Mouse (Mus musculus) neural tube, embryonic 13.5 days (tissue): ENCODE data around the gene Eef1akmt2. TPM values are rescaled to one million over a fixed set of nuclear protein-coding genes. Genes with fewer than 3 reads are reported as not detected.

Source experiments
- ATAC-seq: fragments of 200-750 bp; cut with Nextera tagmentation; 2 replicates; pipeline ENCODE4 v1.8.0; 2017; ENCODE audit warnings: low read depth, mild to moderate bottlenecking, moderate TSS enrichment, moderate library complexity
- H3K27ac ChIP-seq: fragments of 300-500 bp; sonication (generic); replicated peaks from 2 replicates; pipeline ENCODE4 v1.5.1; 2015; ENCODE audit warnings: moderate library complexity, mild to moderate bottlenecking, inconsistent platforms
- H3K27me3 ChIP-seq: fragments of 300-500 bp; sonication (generic); 2 replicates; pipeline ENCODE4 v1.6.1; 2015; ENCODE audit warnings: mild to moderate bottlenecking, inconsistent platforms
- H3K36me3 ChIP-seq: fragments of 300-500 bp; sonication (generic); 2 replicates; pipeline ENCODE4 v1.6.1; 2015; ENCODE audit warnings: mild to moderate bottlenecking, inconsistent platforms
- H3K4me1 ChIP-seq: fragments of 300-500 bp; sonication (generic); replicated peaks from 2 replicates; pipeline ENCODE4 v1.6.1; 2015; ENCODE audit warnings: inconsistent platforms
- H3K4me2 ChIP-seq: fragments of 300-500 bp; sonication (generic); 2 replicates; pipeline ENCODE4 v1.6.1; 2015; ENCODE audit warnings: inconsistent platforms, mild to moderate bottlenecking, moderate library complexity
- H3K4me3 ChIP-seq: fragments of 300-500 bp; sonication (generic); 2 replicates; pipeline ENCODE4 v1.5.1; 2015; ENCODE audit warnings: mild to moderate bottlenecking, inconsistent platforms
- H3K9ac ChIP-seq: fragments of 300-500 bp; sonication (generic); 2 replicates; pipeline ENCODE4 v1.6.1; 2015; ENCODE audit warnings: moderate library complexity, mild to moderate bottlenecking, inconsistent platforms
- H3K9me3 ChIP-seq: fragments of 300-500 bp; sonication (generic); 2 replicates; pipeline ENCODE4 v1.6.1; 2016; ENCODE audit warnings: inconsistent platforms
- WGBS: fragments of 180-500 bp; shearing (Covaris S2); methylation state at CpG from one replicate; pipeline ENCODE4 v1.1.7; 2015; 5-methylcytosine and 5-hydroxymethylcytosine counted together
- polyA plus RNA-seq: library from polyadenylated mRNA; unstranded; fragments of >200 nt; fragmentation: Nextera tagmentation; extraction: Ambion mirVana; gene quantifications from 2 replicates; pipeline ENCODE4 v1.2.1, GENCODE M21; 2015

The Eef1akmt2 gene
- polyA plus RNA-seq, 1 experiment from 2014 or later: 87.9 TPM

DNA sequence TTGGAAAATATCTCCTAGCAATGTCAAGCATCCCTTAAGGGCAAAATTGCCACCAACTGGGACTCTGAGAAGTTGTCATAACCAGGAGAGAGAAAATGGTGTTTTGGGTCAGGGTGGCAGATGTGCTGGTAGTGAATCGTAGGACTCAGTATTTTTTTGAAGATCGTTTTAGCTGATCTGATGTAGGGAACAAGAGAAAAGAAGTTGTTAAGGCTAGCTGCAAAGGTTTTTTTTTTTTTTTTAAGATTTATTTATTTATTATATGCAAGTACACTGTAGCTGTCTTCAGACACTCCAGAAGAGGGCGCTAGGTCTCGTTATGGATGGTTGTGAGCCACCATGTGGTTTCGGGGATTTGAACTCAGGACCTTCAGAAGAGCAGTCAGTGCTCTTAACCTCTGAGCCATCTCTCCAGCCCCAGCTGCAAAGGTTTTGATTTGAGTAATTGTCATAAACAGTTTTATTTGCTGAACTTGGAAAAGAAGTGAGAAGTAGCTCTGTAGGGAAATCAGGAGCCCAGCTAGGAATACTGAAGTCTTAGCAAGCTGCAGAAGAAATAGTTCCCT, 5.7 kb upstream of the Eef1akmt2 start:
- Histone ChIP-seq H3K27me3 (no peaks in the 10 kb centered on the region), H3K4me1 (peaks cover 19% of the 10 kb centered on the region), H3K9me3 (no peaks in the 10 kb centered on the region), H3K4me2 (no peak overlapping the region), H3K36me3 (no peaks in the 10 kb centered on the region), H3K9ac (no peak overlapping the region), H3K27ac (no peak overlapping the region), H3K4me3 (no peak overlapping the region)
- no peak for ATAC-seq
- 71% methylated on average over 5 of the region's 5 CpGs for WGBS

DNA sequence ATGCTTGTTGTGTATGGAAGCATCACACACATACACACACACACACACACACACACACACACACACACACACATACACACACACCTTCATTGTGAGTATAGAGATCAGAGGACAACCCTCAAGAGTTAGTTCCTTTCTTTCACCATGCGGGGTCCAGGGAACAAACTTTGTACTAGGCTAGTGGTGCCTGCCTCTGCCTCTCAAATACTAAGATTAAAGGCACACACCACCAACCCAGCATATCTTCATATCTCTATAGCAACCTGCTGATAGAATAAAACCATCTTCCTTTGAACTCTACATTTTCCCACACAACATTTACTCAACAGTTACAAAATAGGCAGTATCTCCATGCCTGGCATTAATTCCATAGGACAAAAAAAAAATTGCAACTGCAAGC, 3.6 kb upstream of the Eef1akmt2 start:
- Histone ChIP-seq H3K36me3 (no peaks in the 10 kb centered on the region), H3K4me2 (no peak overlapping the region)
- ATAC-seq: no peak

DNA sequence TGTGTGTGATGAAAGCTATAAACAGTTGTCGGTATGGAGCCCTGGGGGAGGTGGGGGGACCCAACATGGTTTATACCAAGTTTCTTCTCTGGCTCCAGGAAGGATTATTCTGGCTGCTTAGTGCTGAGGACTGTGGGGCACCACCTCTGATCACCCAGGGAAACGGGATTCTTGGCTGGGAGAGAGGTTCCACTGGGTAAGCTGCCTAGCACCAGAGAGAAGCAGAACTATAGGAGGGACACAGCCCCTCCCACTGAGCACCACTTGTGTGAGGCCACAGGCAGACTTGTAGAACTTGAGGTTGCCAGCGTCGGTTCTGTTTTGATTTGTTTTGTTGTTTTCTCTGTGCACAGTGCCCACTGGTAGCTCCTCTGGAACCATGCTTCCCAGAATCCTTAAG, 1.5 kb upstream of the Eef1akmt2 start:
- Histone ChIP-seq H3K4me3 (no peak overlapping the region), H3K27ac (no peak overlapping the region), H3K36me3 (peaks cover 15% of the 10 kb centered on the region), H3K9me3 (no peaks in the 10 kb centered on the region), H3K9ac (no peak overlapping the region), H3K4me2 (no peak overlapping the region), H3K4me1 (peaks cover 18% of the 10 kb centered on the region), H3K27me3 (no peaks in the 10 kb centered on the region)
- ATAC-seq: no peak
- 72% methylated on average over 4 of the region's 4 CpGs for WGBS

More for the DNA sequence above, 3.6 kb upstream of the Eef1akmt2 start:
- Histone ChIP-seq H3K9ac (no peak overlapping the region), H3K4me1 (peaks cover 27% of the 10 kb centered on the region), H3K9me3 (no peaks in the 10 kb centered on the region), H3K4me3 (no peak overlapping the region), H3K27ac (no peak overlapping the region), H3K27me3 (no peaks in the 10 kb centered on the region)
- 69% methylated on average over 1 of the region's 1 CpGs for WGBS

DNA sequence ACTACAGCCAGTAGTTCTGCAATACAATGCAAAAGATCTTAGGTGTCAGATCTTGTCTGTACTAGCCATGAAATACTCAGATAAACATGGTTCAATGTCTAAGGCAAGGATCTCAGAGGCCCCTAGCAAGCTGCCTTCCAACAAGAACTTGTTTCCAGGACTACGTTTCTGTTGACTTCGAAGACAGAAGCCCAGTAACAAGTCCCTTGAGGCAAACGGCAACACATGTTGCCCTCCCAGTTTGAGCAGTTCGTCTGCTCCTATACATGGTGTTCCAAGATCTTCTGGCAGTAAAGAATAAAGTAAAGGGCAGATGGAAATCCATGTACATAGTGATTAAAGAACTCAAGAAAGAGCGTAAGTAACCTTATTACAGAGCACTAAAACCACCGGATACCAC, 888 bp upstream of the Eef1akmt2 start:
- H3K27ac ChIP-seq: no peak overlapping the region
- H3K4me1 ChIP-seq: peaks cover 14% of the 10 kb centered on the region
- no peaks in the 10 kb centered on the region for H3K27me3 ChIP-seq
- 86% methylated on average over 6 of the region's 6 CpGs for WGBS
- no peak overlapping the region for H3K9ac ChIP-seq
- H3K36me3 ChIP-seq: peaks cover 21% of the 10 kb centered on the region
- no peak for ATAC-seq
- no peak overlapping the region for H3K4me3 ChIP-seq
- no peaks in the 10 kb centered on the region for H3K9me3 ChIP-seq
- H3K4me2 ChIP-seq: no peak overlapping the region

GRCm38 (mm10) chr7:132843152-132843551, 9.3 kb downstream of the Eef1akmt2 start:
- Histone ChIP-seq H3K27me3 (no peaks in the 10 kb centered on the region), H3K4me3 (no peak overlapping the region), H3K9me3 (no peaks in the 10 kb centered on the region), H3K9ac (no peak overlapping the region), H3K4me2 (no peak overlapping the region), H3K4me1 (no peaks in the 10 kb centered on the region), H3K36me3 (peaks cover 54% of the 10 kb centered on the region), H3K27ac (no peak overlapping the region)
- 93% methylated on average over 3 of the region's 3 CpGs for WGBS
- ATAC-seq: no peak

DNA sequence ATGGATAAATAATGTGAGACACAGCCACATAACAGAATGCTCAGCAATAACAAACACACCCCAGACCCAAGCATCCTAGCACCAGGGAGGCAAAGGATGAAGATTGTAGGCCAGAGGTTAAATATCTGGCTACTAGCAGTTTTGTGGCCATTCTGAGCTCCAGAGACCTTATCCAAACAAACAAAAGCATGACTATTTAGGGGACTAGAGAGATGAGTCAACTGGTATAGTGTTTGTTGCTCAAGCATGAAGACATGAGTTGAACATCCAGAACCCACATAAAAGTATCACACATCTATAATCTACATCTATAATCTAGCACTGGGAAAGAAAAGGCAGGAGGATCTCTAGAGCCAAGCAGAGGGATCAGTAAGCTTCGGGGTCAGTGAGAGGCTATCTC, 10.0 kb downstream of the Eef1akmt2 start:
- H3K4me3 ChIP-seq: no peak overlapping the region
- 90% methylated on average over 1 of the region's 1 CpGs for WGBS
- no peak overlapping the region for H3K4me2 ChIP-seq
- H3K27me3 ChIP-seq: no peaks in the 10 kb centered on the region
- no peaks in the 10 kb centered on the region for H3K4me1 ChIP-seq
- no peak overlapping the region for H3K9ac ChIP-seq
- no peak overlapping the region for H3K27ac ChIP-seq
- H3K36me3 ChIP-seq: peaks cover 52% of the 10 kb centered on the region
- no peaks in the 10 kb centered on the region for H3K9me3 ChIP-seq
- ATAC-seq: no peak

DNA sequence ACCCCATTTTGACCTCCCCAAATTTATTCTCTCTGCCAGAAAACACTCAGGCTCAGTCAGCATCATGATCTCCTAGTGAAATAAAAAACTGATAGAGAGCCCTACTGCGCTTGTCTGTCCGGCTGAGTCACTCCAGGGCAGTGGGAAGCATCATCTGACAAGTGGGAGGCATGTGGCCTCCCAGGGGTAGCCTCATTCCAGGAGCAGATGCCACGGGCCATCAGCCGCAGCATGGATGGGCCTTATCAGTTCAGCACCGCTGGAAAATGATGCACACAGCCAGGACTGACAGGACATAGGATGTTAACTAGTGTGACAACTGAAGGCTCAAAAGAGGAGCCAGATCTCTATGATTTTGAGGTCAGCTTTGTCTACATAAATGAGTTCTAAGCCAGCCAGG, 11.2 kb downstream of the Eef1akmt2 start:
- peaks cover 51% of the 10 kb centered on the region for H3K36me3 ChIP-seq
- 70% methylated on average over 5 of the region's 5 CpGs for WGBS
- no peaks in the 10 kb centered on the region for H3K27me3 ChIP-seq
- H3K4me2 ChIP-seq: no peak overlapping the region
- H3K27ac ChIP-seq: no peak overlapping the region
- no peak overlapping the region for H3K9ac ChIP-seq
- no peak for ATAC-seq
- no peaks in the 10 kb centered on the region for H3K9me3 ChIP-seq
- H3K4me1 ChIP-seq: no peaks in the 10 kb centered on the region
- no peak overlapping the region for H3K4me3 ChIP-seq

DNA sequence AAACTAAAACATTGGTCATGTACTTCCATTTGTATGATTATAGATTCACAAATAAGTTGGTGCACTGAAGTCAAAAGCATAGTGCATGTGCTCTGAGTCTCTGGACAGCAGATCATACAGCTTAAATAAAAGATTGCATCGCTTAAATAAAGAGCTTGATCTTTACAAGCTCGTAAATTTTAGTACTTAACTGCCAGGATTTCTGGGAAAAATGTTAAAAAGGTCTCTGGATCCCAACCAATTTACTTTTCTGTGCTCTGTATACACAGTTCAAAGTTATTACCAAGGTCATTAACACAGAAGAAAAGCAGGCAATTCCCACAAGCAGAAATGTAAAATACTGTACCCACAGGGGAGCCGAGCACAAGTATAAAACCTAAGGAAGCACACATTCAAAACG, 21.5 kb downstream of the Eef1akmt2 start:
- Histone ChIP-seq H3K27me3 (no peaks in the 10 kb centered on the region), H3K9ac (no peak overlapping the region), H3K9me3 (no peaks in the 10 kb centered on the region), H3K4me1 (no peaks in the 10 kb centered on the region), H3K4me3 (no peak overlapping the region), H3K36me3 (peaks cover 58% of the 10 kb centered on the region), H3K4me2 (no peak overlapping the region), H3K27ac (no peak overlapping the region)
- ATAC-seq: no peak
- 58% methylated on average over 4 of the region's 4 CpGs for WGBS

DNA sequence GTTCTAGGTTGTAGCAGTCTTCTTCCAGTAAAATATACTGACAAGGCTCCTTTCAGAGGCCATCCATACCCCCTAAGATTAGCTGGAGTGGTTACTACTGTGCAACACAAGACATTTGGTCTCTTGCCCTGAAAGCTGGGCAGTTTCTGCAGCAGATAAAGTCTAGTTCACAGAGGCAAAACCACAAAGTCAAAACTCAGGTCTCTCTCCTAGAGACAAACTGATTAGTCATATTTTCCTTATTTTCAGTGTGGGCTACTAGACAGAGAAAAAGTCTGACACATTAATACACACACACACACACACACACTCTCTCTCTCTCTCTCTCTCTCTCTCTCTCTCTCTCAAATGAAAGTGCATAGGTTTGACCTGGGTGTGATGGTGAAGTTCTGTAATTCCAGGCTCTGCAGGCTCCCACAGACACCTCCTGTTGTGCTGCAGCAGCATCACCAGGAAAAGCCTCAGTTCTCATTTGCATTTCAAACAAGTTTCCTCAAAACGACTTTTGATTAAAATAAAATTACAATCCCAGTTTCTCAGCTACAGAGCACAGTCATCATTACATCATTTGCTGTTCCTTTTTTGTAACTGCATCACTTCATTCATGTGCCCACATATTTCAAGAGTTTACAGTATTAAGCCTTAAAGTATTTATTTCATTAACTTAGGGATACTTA, 28.0 kb downstream of the Eef1akmt2 start:
- H3K4me3 ChIP-seq: no peak overlapping the region
- H3K36me3 ChIP-seq: peaks cover 29% of the 10 kb centered on the region
- 11% methylated on average over 1 of the region's 1 CpGs for WGBS
- H3K27ac ChIP-seq: no peak overlapping the region
- H3K9me3 ChIP-seq: no peaks in the 10 kb centered on the region
- no peak overlapping the region for H3K9ac ChIP-seq
- no peak overlapping the region for H3K4me2 ChIP-seq
- H3K4me1 ChIP-seq: peaks cover 7% of the 10 kb centered on the region
- ATAC-seq: no peak
- H3K27me3 ChIP-seq: no peaks in the 10 kb centered on the region

DNA sequence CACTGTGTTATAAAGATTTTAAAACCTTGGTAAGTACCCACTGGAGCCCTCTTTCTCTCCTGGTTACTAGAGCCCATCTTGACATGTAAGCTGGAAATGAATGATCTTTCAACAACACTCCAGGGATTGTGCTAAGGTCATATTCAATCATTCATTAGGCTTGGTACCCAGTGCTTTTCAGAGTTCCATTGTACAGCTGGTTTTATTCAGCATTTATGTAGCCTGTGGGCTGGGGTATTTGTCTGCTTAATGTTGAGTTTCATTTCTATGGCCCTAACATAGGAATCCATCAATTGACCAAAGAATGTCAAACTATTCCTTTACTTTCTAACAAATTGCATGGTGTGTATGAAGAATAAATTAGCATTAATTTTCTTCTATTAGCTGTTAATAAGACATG, 28.6 kb downstream of the Eef1akmt2 start:
- Histone ChIP-seq H3K9ac (no peak overlapping the region), H3K36me3 (peaks cover 28% of the 10 kb centered on the region), H3K4me1 (peaks cover 7% of the 10 kb centered on the region), H3K9me3 (no peaks in the 10 kb centered on the region), H3K4me3 (no peak overlapping the region), H3K27me3 (no peaks in the 10 kb centered on the region), H3K27ac (no peak overlapping the region), H3K4me2 (no peak overlapping the region)
- ATAC-seq: no peak

DNA sequence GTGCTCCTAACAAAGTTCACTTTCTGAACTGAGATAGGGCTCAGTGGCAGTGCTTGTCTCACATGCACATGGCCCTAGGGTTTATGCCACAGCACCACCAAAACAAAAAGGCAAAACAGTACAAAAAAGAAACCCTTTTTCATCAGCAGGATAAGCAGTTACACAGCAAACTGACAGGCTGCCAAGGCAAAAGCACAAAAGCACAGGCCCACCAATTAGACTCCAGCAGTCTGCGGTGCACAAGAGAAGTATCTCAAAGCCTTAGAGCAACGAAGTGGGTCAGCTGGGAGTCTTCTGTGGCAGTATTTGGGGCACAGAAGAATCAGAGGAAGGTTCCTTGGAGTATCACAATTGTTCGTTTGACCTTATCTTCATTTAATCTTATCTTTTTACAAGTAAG, 31.8 kb downstream of the Eef1akmt2 start:
- no peak for ATAC-seq
- WGBS: 72% methylated on average over 3 of the region's 3 CpGs
- Histone ChIP-seq H3K27me3 (no peaks in the 10 kb centered on the region), H3K4me1 (peaks cover 7% of the 10 kb centered on the region), H3K9ac (no peak overlapping the region), H3K36me3 (peaks cover 5% of the 10 kb centered on the region), H3K27ac (no peak overlapping the region), H3K4me2 (no peak overlapping the region), H3K4me3 (no peak overlapping the region), H3K9me3 (no peaks in the 10 kb centered on the region)

DNA sequence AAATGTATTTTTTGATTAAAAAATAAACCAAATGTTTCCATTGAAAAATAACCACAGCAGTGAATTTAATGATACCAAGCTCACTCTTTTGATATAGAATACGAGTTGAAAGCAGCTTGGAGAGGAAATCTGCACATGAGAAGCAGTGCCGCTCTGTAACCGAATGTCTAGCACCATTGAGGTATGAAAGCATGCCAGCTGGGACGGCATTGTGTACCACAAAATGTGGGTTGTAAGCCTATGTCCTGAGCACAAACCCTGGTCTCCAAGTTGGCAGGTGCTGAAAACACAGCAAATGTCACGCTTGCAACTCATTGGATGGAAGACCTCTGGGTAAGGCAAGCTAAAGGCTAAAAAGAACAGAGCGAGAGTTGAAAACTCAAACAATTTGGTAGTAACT, 35.4 kb downstream of the Eef1akmt2 start:
- Histone ChIP-seq H3K4me3 (no peak overlapping the region), H3K4me2 (no peak overlapping the region), H3K27ac (no peak overlapping the region), H3K27me3 (no peaks in the 10 kb centered on the region), H3K4me1 (peaks cover 14% of the 10 kb centered on the region), H3K36me3 (no peaks in the 10 kb centered on the region), H3K9ac (no peak overlapping the region), H3K9me3 (no peaks in the 10 kb centered on the region)
- WGBS: 57% methylated on average over 6 of the region's 6 CpGs
- no peak for ATAC-seq

DNA sequence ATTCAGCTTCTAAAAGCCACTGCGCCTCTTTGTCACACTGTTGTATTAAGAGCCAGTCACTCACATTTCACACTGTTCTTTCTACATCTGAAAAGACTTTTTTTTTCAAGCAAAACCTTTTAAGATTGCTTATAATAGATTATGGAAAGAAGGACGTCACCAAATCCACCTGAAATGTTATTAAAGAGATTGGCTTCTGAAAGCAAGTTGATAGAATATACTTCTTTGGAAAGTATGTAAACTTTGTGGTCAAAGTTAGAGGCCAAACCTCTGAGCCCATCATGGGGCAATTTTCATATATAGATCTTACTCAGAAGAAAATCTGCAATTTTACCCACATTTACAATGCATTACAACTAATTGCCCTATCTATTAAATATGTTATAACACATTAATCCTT, 35.9 kb downstream of the Eef1akmt2 start:
- Histone ChIP-seq H3K9me3 (no peaks in the 10 kb centered on the region), H3K27me3 (no peaks in the 10 kb centered on the region), H3K4me1 (peaks cover 19% of the 10 kb centered on the region), H3K4me3 (no peak overlapping the region), H3K9ac (no peak overlapping the region), H3K4me2 (no peak overlapping the region), H3K36me3 (no peaks in the 10 kb centered on the region), H3K27ac (no peak overlapping the region)
- WGBS: 38% methylated on average over 2 of the region's 2 CpGs
- ATAC-seq: no peak
